Comparison of ENCODE assay signal across 8 mouse cellular contexts in genomic region chr5:36530129-36530751, GRCm38 (mm10). TPM values are rescaled to one million over a fixed set of nuclear protein-coding genes. Genes with fewer than 3 reads are reported as not detected.
DNase-seq lines count a peak whose midpoint lies in the region; ATAC-seq and TF ChIP-seq lines count a peak whose summit lies in the region.

No protein-coding gene starts in this region.

- under 1% methylated on average over 28 of the region's 28 CpGs for WGBS in hindbrain, embryonic 11.5 days
- under 1% methylated on average over 28 of the region's 28 CpGs for WGBS in lung, postnatal 0 days

- DNase-seq in NIH3T3 (ENCODE audit: low read depth), result peak; percentile 97
- peak; percentile 92 to 96 for DNase-seq in cerebellum, postnatal 10 days
- DNase-seq in frontal cortex, adult 2 months (ENCODE audit: extremely low spot score in 1 of 2, low spot score in 1 of 2), result peak; percentile 91 to 97
- peak; percentile 94 for DNase-seq in hindbrain, embryonic 11.5 days (ENCODE audit: low spot score)
- peak; percentile 90 to 94 for DNase-seq in layer of hippocampus, postnatal 10 days (ENCODE audit: low spot score in 2 of 2)
- DNase-seq in lung, postnatal 0 days (ENCODE audit: low spot score), result peak; percentile 96
- DNase-seq in ovary, postnatal 10 days (ENCODE audit: low spot score), result peak; percentile 86
- peak; percentile 70 for DNase-seq in thymus, postnatal 0 days (ENCODE audit: low spot score)

- peak overlapping the region; percentile 83 for H3K4me2 ChIP-seq in hindbrain, embryonic 11.5 days (replicated peaks; ENCODE audit: low read depth, low read length)
- H3K4me2 ChIP-seq in lung, postnatal 0 days (replicated peaks; ENCODE audit: low read depth, low read length), result peak overlapping the region; percentile 85

- no peaks in the 10 kb centered on the region for H3K36me3 ChIP-seq in hindbrain, embryonic 11.5 days (ENCODE audit: control insufficient read depth, insufficient read depth, low read length)
- H3K36me3 ChIP-seq in lung, postnatal 0 days (ENCODE audit: insufficient read depth, low read length), result no peaks in the 10 kb centered on the region

- peak overlapping the region; percentile 90 for H3K9ac ChIP-seq in hindbrain, embryonic 11.5 days (ENCODE audit: low read depth, low read length)
- peak overlapping the region; percentile 51; the same call in 1 of the 2 replicates for H3K9ac ChIP-seq in lung, postnatal 0 days (replicated peaks; ENCODE audit: low read depth)

- TF ChIP-seq CTCF in lung, postnatal 0 days (IDR thresholded peaks at IDR 0.05), result no peak

- peak overlapping the region; percentile 79 for H3K4me3 ChIP-seq in hindbrain, embryonic 11.5 days (ENCODE audit: low read depth, low read length)
- peak overlapping the region; percentile 64 for H3K4me3 ChIP-seq in lung, postnatal 0 days (ENCODE audit: low read depth, low read length)

- no peaks in the 10 kb centered on the region for H3K27me3 ChIP-seq in hindbrain, embryonic 11.5 days (ENCODE audit: control insufficient read depth, insufficient read depth, low read length)
- no peaks in the 10 kb centered on the region for H3K27me3 ChIP-seq in lung, postnatal 0 days (replicated peaks; ENCODE audit: insufficient read depth, low read length)

- ATAC-seq in hindbrain, embryonic 11.5 days (ENCODE audit: low FRiP score), result peak; percentile 97
- ATAC-seq in lung, postnatal 0 days, result peak; percentile 98

- no peaks in the 10 kb centered on the region for H3K9me3 ChIP-seq in hindbrain, embryonic 11.5 days (ENCODE audit: control insufficient read depth, low read length)
- no peaks in the 10 kb centered on the region for H3K9me3 ChIP-seq in lung, postnatal 0 days (ENCODE audit: low read length)

- no peaks in the 10 kb centered on the region; the same call in 1 of the 2 replicates for H3K4me1 ChIP-seq in hindbrain, embryonic 11.5 days (replicated peaks; ENCODE audit: control insufficient read depth, insufficient read depth, low read length)
- peaks cover 17% of the 10 kb centered on the region; the same call in 1 of the 2 replicates for H3K4me1 ChIP-seq in lung, postnatal 0 days (ENCODE audit: insufficient read depth, low read depth, low read length)

- H3K27ac ChIP-seq in hindbrain, embryonic 11.5 days (ENCODE audit: low read depth, low read length), result peak overlapping the region; percentile 77
- H3K27ac ChIP-seq in lung, postnatal 0 days (ENCODE audit: low read length), result peak overlapping the region; percentile 51; the same call in 1 of the 2 replicates

- TF ChIP-seq EP300 in lung, postnatal 0 days (IDR thresholded peaks at IDR 0.05), result no peak

RNA-seq across cellular contexts. Expression of gene Ccdc96, which starts 45.9 kb away (rescaled TPM):
- polyA plus RNA-seq in frontal cortex, adult 2 months (2012; rRNA removed), result 1.2 and 1.5 TPM in 2 replicates
- polyA plus RNA-seq in hindbrain, embryonic 11.5 days (2014; fragmentation: Nextera tagmentation; extraction: Ambion mirVana), result 3.6 and 4.8 TPM in 2 replicates
- 1 to 10 TPM; 2.1 to 2.3 TPM for total RNA-seq in layer of hippocampus, postnatal 10 days (2021)
- 2.1 and 2.8 TPM in 2 replicates for polyA plus RNA-seq in lung, postnatal 0 days (2015; fragmentation: Nextera tagmentation; extraction: Ambion mirVana)
- polyA plus RNA-seq in thymus, postnatal 0 days (2015; fragmentation: Nextera tagmentation; extraction: Ambion mirVana), result 0.22 and 0.25 TPM in 2 replicates

RNA-seq across cellular contexts. Expression of gene Tada2b, which starts 46.2 kb away (rescaled TPM):
- 17.4 and 18.1 TPM in 2 replicates for polyA plus RNA-seq in frontal cortex, adult 2 months (2012; rRNA removed)
- 4.6 and 4.9 TPM in 2 replicates for polyA plus RNA-seq in hindbrain, embryonic 11.5 days (2014; fragmentation: Nextera tagmentation; extraction: Ambion mirVana)
- 10 to 100 TPM; 33.6 to 35.1 TPM for total RNA-seq in layer of hippocampus, postnatal 10 days (2021)
- 1.9 and 2.2 TPM in 2 replicates for polyA plus RNA-seq in lung, postnatal 0 days (2015; fragmentation: Nextera tagmentation; extraction: Ambion mirVana)
- 1.7 and 1.9 TPM in 2 replicates for polyA plus RNA-seq in thymus, postnatal 0 days (2015; fragmentation: Nextera tagmentation; extraction: Ambion mirVana)

Comparison
In these comparisons a context has a peak if more than half of its experiments do, and no peak if none do; other contexts are left out.
1. Peak in every context shown above with its lines: DNase-seq, ATAC-seq, H3K4me3 ChIP-seq and H3K27ac ChIP-seq.